Mouse (Mus musculus): ENCODE data around the gene Sh3bgrl.

DNA sequence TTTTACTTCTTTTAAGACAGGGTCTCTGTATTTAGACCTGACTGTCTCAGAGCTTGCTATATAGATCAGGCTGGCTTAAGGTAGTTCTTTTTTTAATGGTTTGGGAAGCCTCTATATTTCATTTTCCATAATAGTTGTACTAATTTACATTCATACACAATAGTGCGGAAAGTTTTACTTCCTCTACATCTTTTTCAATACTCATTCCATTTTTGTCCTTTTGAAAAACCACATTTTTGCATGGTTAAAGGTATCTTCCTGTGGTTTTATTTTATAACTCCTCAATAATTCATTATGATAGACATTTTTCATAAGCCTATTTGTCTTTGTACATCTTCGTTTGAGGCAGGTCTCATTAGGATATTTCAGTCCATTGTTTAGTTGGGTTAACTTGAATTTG, 56.1 kb downstream of the Sh3bgrl start:
- no peak for TF ChIP-seq CTCF (IDR thresholded peaks at IDR 0.05; ENCODE audit: extremely low read depth, insufficient read depth, low read length)
- TF ChIP-seq POLR2A (IDR thresholded peaks at IDR 0.05; ENCODE audit: extremely low read depth, insufficient read depth, low read length), result no peak

Data from cortical plate, adult 2 months (tissue).